Mouse (Mus musculus) right cerebral cortex, postnatal 4 days (tissue): ENCODE data around the gene Psmb4.
"Not testable (repeated sequence)": the region's sequence is repeated elsewhere in the genome, so short reads cannot be mapped to it uniquely, and the experiment has no call there.

Experiments
- DNase-seq: peaks from one replicate; pipeline ENCODE4 v3.0.0-alpha.2; 2022

The Psmb4 gene

DNA sequence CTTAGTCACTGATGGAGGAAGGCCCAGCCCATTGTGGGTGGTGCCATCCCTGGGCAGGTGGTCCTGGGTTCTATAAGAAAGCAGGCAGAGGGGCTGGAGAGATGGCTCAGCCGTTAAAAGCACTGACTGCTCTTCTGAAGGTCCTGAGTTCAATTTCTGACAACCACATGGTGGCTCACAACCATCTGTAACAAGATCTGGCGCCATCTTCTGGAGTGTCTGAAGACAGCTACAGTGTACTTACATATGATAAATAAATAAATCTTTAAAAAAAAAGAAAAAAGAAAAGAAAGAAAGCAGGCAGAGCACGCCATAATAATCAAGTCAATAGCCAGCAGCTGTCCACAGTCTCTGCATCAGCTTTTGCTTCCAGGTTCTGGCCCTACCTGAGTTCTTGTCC lies 18.0 kb upstream of the Psmb4 start:
- not testable (repeated sequence) for DNase-seq

GRCm38 (mm10) chr3:94902747-94903146 lies 16.0 kb upstream of the Psmb4 start:
- DNase-seq, result peak; percentile 75

DNA sequence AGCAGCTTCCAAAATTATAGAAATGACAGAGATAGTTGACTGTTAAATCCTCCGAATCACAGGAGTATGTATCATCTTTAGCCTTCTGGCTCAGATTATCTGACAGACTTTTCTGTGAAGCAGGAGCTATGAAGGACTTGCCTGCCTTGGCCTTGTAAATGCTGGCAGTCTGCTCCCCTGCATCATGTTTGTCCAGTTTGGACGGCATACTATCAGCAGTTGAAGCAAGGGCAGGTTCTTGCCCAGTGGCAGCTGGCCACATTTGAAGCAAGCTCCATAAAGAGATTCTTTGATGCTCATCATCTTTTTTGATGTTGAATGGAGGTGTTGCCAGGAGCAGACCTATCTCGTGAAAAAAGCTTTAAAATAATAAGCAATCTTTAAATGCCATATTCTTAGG lies 7.3 kb upstream of the Psmb4 start:
- DNase-seq, result no peak

DNA sequence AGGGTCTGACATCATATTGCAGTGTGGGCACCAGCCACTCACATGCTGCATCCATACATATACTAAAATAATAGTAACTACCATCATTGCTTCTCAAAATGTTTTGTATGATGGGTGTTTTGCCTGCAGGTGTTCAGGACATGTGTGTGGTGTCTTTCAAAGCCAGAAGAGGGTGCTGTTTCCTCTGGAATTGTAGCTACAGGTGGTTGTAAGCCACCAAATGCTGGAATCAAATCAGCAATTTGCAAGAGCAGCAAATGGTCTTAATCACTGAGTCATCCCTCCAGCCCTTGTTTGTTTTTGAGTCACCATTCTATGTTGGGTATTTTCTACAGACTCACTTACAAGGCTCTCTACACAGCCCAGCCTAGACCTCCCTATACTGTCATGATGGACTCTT lies 1.8 kb upstream of the Psmb4 start:
- DNase-seq, result no peak

DNA sequence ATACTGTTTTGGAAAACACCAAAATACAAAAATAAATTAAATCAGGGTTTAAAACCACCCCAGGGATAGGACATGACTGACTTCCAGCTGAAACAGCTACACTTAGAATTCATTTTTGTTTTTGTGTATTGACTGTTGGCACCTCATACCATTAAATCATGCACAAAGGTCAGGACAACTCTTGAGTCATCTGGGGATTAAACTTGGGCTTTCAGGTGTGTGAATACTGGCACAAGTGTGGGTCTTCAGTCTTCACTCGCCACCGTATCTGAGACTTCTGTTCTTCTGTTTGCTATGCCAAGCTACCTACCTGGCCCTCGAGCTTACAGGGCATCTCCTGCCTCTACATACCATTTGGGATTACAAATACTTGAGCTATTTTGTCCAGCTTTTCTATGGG lies 4.2 kb downstream of the Psmb4 start:
- DNase-seq, result no peak

DNA sequence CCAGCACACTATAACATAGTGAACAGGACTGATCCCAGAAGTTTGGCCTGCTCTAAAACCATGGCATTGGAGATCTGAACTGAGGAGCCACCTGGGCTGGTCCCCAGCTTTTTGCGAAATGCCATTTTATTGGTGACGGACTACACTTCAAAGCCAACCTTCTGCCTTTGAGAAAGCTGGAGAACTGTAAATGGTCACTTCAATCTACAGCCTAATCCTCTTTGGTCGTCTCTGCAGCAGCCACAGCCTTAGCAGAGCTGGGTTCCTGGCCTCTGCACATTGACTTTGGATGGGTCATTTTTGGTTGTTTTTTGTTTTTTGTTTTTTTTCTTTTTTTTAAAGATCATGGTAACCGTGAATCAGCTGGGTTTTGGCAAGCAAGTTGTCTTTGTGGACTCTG lies 4.9 kb downstream of the Psmb4 start:
- DNase-seq, result no peak

- no peak for DNase-seq
Measured at GRCm38 (mm10) chr3:94878618-94879017, 8.1 kb downstream of the Psmb4 start.

- DNase-seq, result no peak
Measured at GRCm38 (mm10) chr3:94869011-94869410, 17.8 kb downstream of the Psmb4 start.

DNA sequence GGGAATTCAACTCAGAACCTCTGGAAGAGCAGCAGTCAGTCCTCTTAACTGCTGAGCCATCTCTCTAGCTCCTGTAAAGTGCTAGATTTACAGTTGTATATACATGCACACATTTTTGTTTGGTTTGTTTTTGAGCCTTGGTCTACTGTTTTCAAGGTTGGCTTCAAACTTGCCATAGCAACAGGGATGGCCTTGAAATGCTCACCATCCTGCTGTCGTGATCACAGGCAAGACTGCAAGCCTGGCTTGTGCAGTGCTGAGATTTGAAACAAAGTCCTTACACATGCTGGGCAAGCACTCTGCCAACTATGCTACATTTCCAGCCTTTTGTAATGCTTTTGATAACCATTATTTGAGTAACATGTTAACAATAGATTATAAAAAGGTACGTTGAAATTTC lies 27.3 kb downstream of the Psmb4 start:
- DNase-seq, result no peak

DNA sequence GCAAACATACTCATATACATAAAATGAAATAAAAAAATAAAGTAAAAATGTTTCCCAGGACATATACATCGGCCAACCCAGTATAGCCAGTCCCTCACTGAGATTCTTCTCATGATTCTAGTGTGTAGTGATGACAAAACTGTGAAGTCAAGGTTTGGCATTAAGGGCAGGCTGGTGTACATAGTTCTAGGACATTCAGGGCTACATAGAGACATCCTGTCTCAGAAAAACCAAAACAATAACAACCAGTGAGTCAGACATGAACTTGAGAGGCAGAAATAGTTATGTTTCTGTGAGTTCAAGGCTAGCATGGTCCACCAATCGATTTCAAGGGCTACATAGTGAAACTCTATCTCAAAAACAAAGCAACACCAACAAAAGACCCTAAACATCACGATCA lies 34.5 kb downstream of the Psmb4 start:
- no peak for DNase-seq

- no peak for DNase-seq
Measured at GRCm38 (mm10) chr3:94851731-94852130, 35.0 kb downstream of the Psmb4 start.

DNA sequence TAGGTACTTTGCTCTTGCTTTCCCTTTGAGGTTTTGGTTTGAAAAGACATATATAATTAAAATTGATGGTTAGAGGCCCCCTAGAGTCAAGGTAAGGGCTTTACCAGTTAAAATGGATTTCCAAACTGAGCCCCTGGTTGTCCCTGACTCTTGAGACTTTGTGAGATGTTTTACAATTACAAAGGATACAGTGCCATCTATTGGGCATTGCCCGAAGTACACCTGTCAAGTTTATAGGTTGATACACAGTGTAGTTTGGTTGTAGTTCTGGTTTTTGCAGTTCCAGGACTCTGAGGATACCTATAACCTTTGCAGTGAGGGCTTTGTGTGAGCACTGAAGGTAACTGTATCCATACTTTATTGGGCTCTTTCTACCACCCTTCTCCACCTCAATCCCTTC lies 37.4 kb downstream of the Psmb4 start:
- DNase-seq, result peak; percentile 78

- DNase-seq, result no peak
Measured at GRCm38 (mm10) chr3:94847382-94847781, 39.4 kb downstream of the Psmb4 start.

DNA sequence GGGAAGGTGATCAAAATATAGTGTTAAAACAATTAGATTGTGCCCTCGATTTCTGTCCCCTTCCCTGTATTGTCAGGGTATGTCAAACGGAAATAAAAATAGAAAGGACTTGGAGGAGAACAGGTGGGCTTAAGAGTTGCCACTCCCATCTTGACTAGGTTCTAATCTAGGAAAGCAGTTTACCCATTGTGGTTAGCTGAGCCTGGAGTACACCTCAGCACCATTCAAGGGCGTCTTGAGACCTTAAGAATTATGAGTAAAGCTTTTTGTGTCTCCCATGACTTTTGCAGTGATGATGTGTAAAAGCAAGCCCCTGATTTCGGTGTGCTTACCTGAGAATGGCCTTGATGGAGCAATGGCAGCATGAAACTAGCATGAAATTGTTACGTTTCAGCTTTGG lies 47.7 kb downstream of the Psmb4 start:
- no peak for DNase-seq

GRCm38 (mm10) chr3:94838631-94839030 lies 48.1 kb downstream of the Psmb4 start:
- DNase-seq, result peak; percentile 13

GRCm38 (mm10) chr3:94837959-94838496 lies 48.7 kb downstream of the Psmb4 start:
- peak; percentile 80 for DNase-seq

- DNase-seq, result peak; percentile 94
Measured at GRCm38 (mm10) chr3:94837183-94837890, 49.4 kb downstream of the Psmb4 start, which contains the start of gene Pogz. Gene Pogz, plus strand, starts transcription at chr3:94837567.

- no peak for DNase-seq
Measured at GRCm38 (mm10) chr3:94835396-94835795, 51.4 kb downstream of the Psmb4 start.
